Mouse (Mus musculus): ENCODE measurements around the gene Bst1. TPM values are rescaled to one million over a fixed set of nuclear protein-coding genes. Genes with fewer than 3 reads are reported as not detected.

The Bst1 gene
- total RNA-seq (2014; rRNA removed; ENCODE audit: low replicate concordance) (0.15 and 0.70 TPM in 2 replicates), polyA plus RNA-seq (2015; fragmentation: Nextera tagmentation; extraction: Ambion mirVana) (0.70 and 1.2 TPM in 2 replicates)

- Histone ChIP-seq H3K27ac (ENCODE audit: low read depth) (no peak within 1 kb of the TSS), H3K4me3 (ENCODE audit: low read depth, low read length) (no peak within 1 kb of the TSS), H3K9ac (replicated peaks; ENCODE audit: low read depth, low read length) (no peak within 1 kb of the TSS), H3K27me3 (ENCODE audit: control insufficient read depth, insufficient read depth, low read length) (no peaks in the 10 kb centered on the region), H3K36me3 (replicated peaks; ENCODE audit: control insufficient read depth, insufficient read depth, low read length) (no peaks in the 10 kb centered on the region), H3K4me1 (ENCODE audit: control insufficient read depth, insufficient read depth) (no peaks in the 10 kb centered on the region), H3K4me2 (ENCODE audit: low read depth, low read length) (no peak within 1 kb of the TSS), H3K9me3 (replicated peaks; ENCODE audit: control insufficient read depth, low read length) (no peaks in the 10 kb centered on the region)
- no peak for ATAC-seq (ENCODE audit: insufficient read depth, low read depth)
- TF ChIP-seq CTCF (IDR thresholded peaks at IDR 0.05; ENCODE audit: low read depth) (no peak), EP300 (IDR thresholded peaks at IDR 0.05; ENCODE audit: low read depth) (no peak)
- 45% methylated on average over 12 of the region's 12 CpGs for WGBS
- DNase-seq (ENCODE audit: low spot score), result no peak
Measured at GRCm38 (mm10) chr5:43818695-43819094, at the start of gene Bst1. Gene Bst1 (plus strand): TSS chr5:43818885.

- DNase-seq (ENCODE audit: low spot score) (no peak), ATAC-seq (ENCODE audit: insufficient read depth, low read depth) (no peak)
- Histone ChIP-seq H3K36me3 (replicated peaks; ENCODE audit: control insufficient read depth, insufficient read depth, low read length) (peaks cover 46% of the 10 kb centered on the region), H3K27me3 (ENCODE audit: control insufficient read depth, insufficient read depth, low read length) (no peaks in the 10 kb centered on the region), H3K4me3 (ENCODE audit: low read depth, low read length) (no peak overlapping the region), H3K27ac (ENCODE audit: low read depth) (no peak overlapping the region), H3K9ac (replicated peaks; ENCODE audit: low read depth, low read length) (no peak overlapping the region), H3K4me1 (ENCODE audit: control insufficient read depth, insufficient read depth) (0 out of 2 replicates have a peak, but pooled peaks cover 9% of the 10 kb centered on the region), H3K9me3 (replicated peaks; ENCODE audit: control insufficient read depth, low read length) (no peaks in the 10 kb centered on the region), H3K4me2 (ENCODE audit: low read depth, low read length) (no peak overlapping the region)
- WGBS, result 71% methylated on average over 3 of the region's 3 CpGs
- TF ChIP-seq CTCF (IDR thresholded peaks at IDR 0.05; ENCODE audit: low read depth), result no peak
- no peak for TF ChIP-seq EP300 (IDR thresholded peaks at IDR 0.05; ENCODE audit: low read depth)
Measured at GRCm38 (mm10) chr5:43770618-43771354, 47.9 kb upstream of the Bst1 start.

GRCm38 (mm10) chr5:43771555-43771954 is 47.1 kb upstream of the Bst1 start:
- 76% methylated on average over 3 of the region's 3 CpGs for WGBS
- Histone ChIP-seq H3K27ac (ENCODE audit: low read depth) (no peak overlapping the region), H3K36me3 (replicated peaks; ENCODE audit: control insufficient read depth, insufficient read depth, low read length) (peaks cover 44% of the 10 kb centered on the region)

GRCm38 (mm10) chr5:43776407-43776806 is 42.3 kb upstream of the Bst1 start:
- peak; percentile 16 for DNase-seq (ENCODE audit: low spot score)
- Histone ChIP-seq H3K9me3 (replicated peaks; ENCODE audit: control insufficient read depth, low read length) (no peaks in the 10 kb centered on the region), H3K9ac (replicated peaks; ENCODE audit: low read depth, low read length) (no peak overlapping the region), H3K27me3 (ENCODE audit: control insufficient read depth, insufficient read depth, low read length) (no peaks in the 10 kb centered on the region), H3K4me2 (ENCODE audit: low read depth, low read length) (peak overlapping the region; percentile 3; the same call in 1 of the 2 replicates), H3K4me1 (ENCODE audit: control insufficient read depth, insufficient read depth) (peaks cover 26% of the 10 kb centered on the region), H3K4me3 (ENCODE audit: low read depth, low read length) (no peak overlapping the region), H3K36me3 (replicated peaks; ENCODE audit: control insufficient read depth, insufficient read depth, low read length) (0 out of 2 replicates have a peak, but pooled peaks cover 9% of the 10 kb centered on the region), H3K27ac (ENCODE audit: low read depth) (peak overlapping the region; percentile 46; the same call in 1 of the 2 replicates)
- ATAC-seq (ENCODE audit: insufficient read depth, low read depth), result peak; percentile 55; the same call in 1 of the 2 replicates
- TF ChIP-seq CTCF (IDR thresholded peaks at IDR 0.05; ENCODE audit: low read depth), result no peak
- TF ChIP-seq EP300 (IDR thresholded peaks at IDR 0.05; ENCODE audit: low read depth), result no peak

More at GRCm38 (mm10) chr5:43771555-43771954, 47.1 kb upstream of the Bst1 start:
- Histone ChIP-seq H3K4me2 (ENCODE audit: low read depth, low read length) (no peak overlapping the region), H3K4me1 (ENCODE audit: control insufficient read depth, insufficient read depth) (peaks cover 15% of the 10 kb centered on the region), H3K27me3 (ENCODE audit: control insufficient read depth, insufficient read depth, low read length) (no peaks in the 10 kb centered on the region), H3K9ac (replicated peaks; ENCODE audit: low read depth, low read length) (no peak overlapping the region), H3K9me3 (replicated peaks; ENCODE audit: control insufficient read depth, low read length) (no peaks in the 10 kb centered on the region), H3K4me3 (ENCODE audit: low read depth, low read length) (no peak overlapping the region)
- ATAC-seq (ENCODE audit: insufficient read depth, low read depth) (no peak), DNase-seq (ENCODE audit: low spot score) (no peak)
- no peak for TF ChIP-seq CTCF (IDR thresholded peaks at IDR 0.05; ENCODE audit: low read depth)
- no peak for TF ChIP-seq EP300 (IDR thresholded peaks at IDR 0.05; ENCODE audit: low read depth)

DNA sequence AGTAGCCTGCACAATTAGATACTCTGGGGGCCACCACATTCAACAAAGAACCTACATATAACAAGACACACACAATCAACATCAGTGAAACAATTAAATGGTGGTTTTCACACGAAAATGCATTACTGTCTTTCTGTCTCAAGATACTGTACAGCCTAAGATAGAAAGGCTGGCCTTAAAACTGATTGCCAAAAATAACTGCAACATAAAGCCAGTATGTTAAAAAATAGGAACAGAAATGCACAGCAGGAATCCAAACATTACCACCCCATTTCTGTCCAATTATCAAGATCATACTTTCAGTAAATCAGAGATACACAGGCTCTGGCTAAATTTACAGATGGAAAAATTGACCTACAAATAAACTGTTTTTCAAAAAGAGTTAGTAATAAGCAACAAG is 41.7 kb upstream of the Bst1 start:
- peak overlapping the region; percentile 46; the same call in 1 of the 2 replicates for H3K27ac ChIP-seq (ENCODE audit: low read depth)
- WGBS, result 17% methylated on average over 1 of the region's 1 CpGs
- H3K4me2 ChIP-seq (ENCODE audit: low read depth, low read length), result no peak overlapping the region; the same call in 1 of the 2 replicates
- no peak for ATAC-seq (ENCODE audit: insufficient read depth, low read depth)
- DNase-seq (ENCODE audit: low spot score), result no peak
- peaks cover 26% of the 10 kb centered on the region for H3K4me1 ChIP-seq (ENCODE audit: control insufficient read depth, insufficient read depth)
- H3K9me3 ChIP-seq (replicated peaks; ENCODE audit: control insufficient read depth, low read length), result no peaks in the 10 kb centered on the region
- H3K9ac ChIP-seq (replicated peaks; ENCODE audit: low read depth, low read length), result no peak overlapping the region
- H3K36me3 ChIP-seq (replicated peaks; ENCODE audit: control insufficient read depth, insufficient read depth, low read length), result 0 out of 2 replicates have a peak, but pooled peaks cover 6% of the 10 kb centered on the region
- no peak overlapping the region for H3K4me3 ChIP-seq (ENCODE audit: low read depth, low read length)
- no peaks in the 10 kb centered on the region for H3K27me3 ChIP-seq (ENCODE audit: control insufficient read depth, insufficient read depth, low read length)
- TF ChIP-seq CTCF (IDR thresholded peaks at IDR 0.05; ENCODE audit: low read depth) (no peak), EP300 (IDR thresholded peaks at IDR 0.05; ENCODE audit: low read depth) (no peak)
